Mouse (Mus musculus): ENCODE data around the gene Six1. TPM values are rescaled to one million over a fixed set of nuclear protein-coding genes. Genes with fewer than 3 reads are reported as not detected.
"Not testable (repeated sequence)": the region's sequence is repeated elsewhere in the genome, so short reads cannot be mapped to it uniquely, and the experiment has no call there.

Gene Six1
- 0.06 and 1.9 TPM in 2 replicates for polyA plus RNA-seq (2015; fragmentation: Nextera tagmentation; extraction: Ambion mirVana)

DNA sequence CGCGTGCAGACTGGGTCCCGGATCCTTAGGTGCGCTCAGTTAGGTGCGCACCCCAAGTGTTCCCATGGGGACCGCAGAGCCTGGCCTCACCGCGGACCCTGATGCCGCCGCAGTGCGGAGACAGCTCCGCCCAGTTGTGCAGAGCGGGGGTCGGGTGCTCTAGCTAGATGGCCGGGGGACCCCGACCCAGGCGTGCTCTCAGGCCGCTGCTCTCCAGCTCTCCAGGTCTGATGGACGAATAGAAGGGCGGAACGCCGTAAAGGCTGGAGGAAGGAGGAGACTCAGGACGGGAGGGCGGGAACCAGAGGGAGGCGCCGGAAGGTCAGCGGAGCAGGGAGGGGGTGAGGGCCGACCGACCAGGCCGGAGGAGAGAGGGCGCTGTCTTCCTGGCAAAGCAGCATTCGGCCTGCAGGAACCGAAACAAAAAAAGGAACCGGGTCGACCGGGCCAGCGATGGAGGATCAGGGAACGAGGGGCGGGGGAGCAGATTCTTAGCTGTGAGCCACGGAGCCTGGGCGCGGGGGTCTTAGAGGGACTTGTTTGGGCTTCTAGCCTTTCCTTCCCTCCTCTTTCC lies at the start of gene Six1:
Gene Six1 (minus strand): TSS at position 220 of the 574 bp plus-strand sequence.
- H3K9ac ChIP-seq (ENCODE audit: low read length) = peak within 1 kb of the TSS; percentile 38
- peak within 1 kb of the TSS; percentile 56 for H3K4me3 ChIP-seq (replicated peaks; ENCODE audit: low read length)
- H3K27me3 ChIP-seq (ENCODE audit: control insufficient read depth, insufficient read depth, low read length) = peaks cover 76% of the 10 kb centered on the region
- H3K4me2 ChIP-seq (ENCODE audit: low read depth, low read length) = peak within 1 kb of the TSS; percentile 90
- no peak within 1 kb of the TSS for H3K27ac ChIP-seq (ENCODE audit: low read length)
- peak; percentile 89 for ATAC-seq (ENCODE audit: insufficient read depth, low FRiP score)
- H3K4me1 ChIP-seq (ENCODE audit: control insufficient read depth, insufficient read depth, low read length) = no peaks in the 10 kb centered on the region
- H3K9me3 ChIP-seq (replicated peaks; ENCODE audit: control insufficient read depth, low read length) = no peaks in the 10 kb centered on the region
- WGBS = under 1% methylated on average over 42 of the region's 42 CpGs
- H3K36me3 ChIP-seq (ENCODE audit: control insufficient read depth, insufficient read depth, low read length) = no peaks in the 10 kb centered on the region

DNA sequence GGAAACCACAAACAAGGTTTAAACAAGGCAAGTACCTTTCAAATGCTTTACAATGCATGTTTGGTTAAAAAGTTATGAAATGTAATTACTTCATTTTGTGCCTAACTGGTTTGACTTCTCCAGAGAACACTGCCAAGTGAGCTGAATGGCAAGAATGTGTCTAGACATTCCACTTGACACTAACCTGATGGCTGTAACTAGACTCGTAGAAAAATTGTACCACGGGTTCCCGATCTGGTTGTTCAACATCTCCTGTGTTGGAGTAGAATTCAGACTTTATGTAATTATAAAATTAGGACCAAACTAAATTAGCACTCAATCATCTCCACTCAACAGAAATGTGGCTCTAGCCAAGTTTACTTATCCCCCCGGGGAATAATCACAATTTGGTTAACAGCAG lies 44.9 kb upstream of the Six1 start:
- ATAC-seq (ENCODE audit: insufficient read depth, low FRiP score) = no peak
- H3K27ac ChIP-seq (ENCODE audit: low read length) = no peak overlapping the region
- WGBS = 64% methylated on average over 4 of the region's 4 CpGs
- no peaks in the 10 kb centered on the region for H3K36me3 ChIP-seq (ENCODE audit: control insufficient read depth, insufficient read depth, low read length)
- H3K27me3 ChIP-seq (ENCODE audit: control insufficient read depth, insufficient read depth, low read length) = no peaks in the 10 kb centered on the region
- H3K9me3 ChIP-seq (replicated peaks; ENCODE audit: control insufficient read depth, low read length) = no peaks in the 10 kb centered on the region
- no peak overlapping the region for H3K9ac ChIP-seq (ENCODE audit: low read length)
- H3K4me1 ChIP-seq (ENCODE audit: control insufficient read depth, insufficient read depth, low read length) = no peaks in the 10 kb centered on the region
- H3K4me2 ChIP-seq (ENCODE audit: low read depth, low read length) = no peak overlapping the region
- H3K4me3 ChIP-seq (replicated peaks; ENCODE audit: low read length) = no peak overlapping the region

- H3K4me1 ChIP-seq (ENCODE audit: control insufficient read depth, insufficient read depth, low read length); H3K4me3 ChIP-seq (replicated peaks; ENCODE audit: low read length); H3K27me3 ChIP-seq (ENCODE audit: control insufficient read depth, insufficient read depth, low read length); H3K4me2 ChIP-seq (ENCODE audit: low read depth, low read length); H3K9me3 ChIP-seq (replicated peaks; ENCODE audit: control insufficient read depth, low read length); ATAC-seq (ENCODE audit: insufficient read depth, low FRiP score); H3K27ac ChIP-seq (ENCODE audit: low read length); H3K36me3 ChIP-seq (ENCODE audit: control insufficient read depth, insufficient read depth, low read length); H3K9ac ChIP-seq (ENCODE audit: low read length): not testable (repeated sequence)
- WGBS = 93% methylated on average over 5 of the region's 5 CpGs
Observed at GRCm38 (mm10) chr12:73096177-73096576, 42.5 kb upstream of the Six1 start.

GRCm38 (mm10) chr12:73094605-73095004 lies 40.9 kb upstream of the Six1 start:
- H3K27ac ChIP-seq (ENCODE audit: low read length) = no peak overlapping the region
- H3K27me3 ChIP-seq (ENCODE audit: control insufficient read depth, insufficient read depth, low read length) = peaks cover 4% of the 10 kb centered on the region; the same call in 1 of the 2 replicates
- no peak overlapping the region for H3K9ac ChIP-seq (ENCODE audit: low read length)
- no peak for ATAC-seq (ENCODE audit: insufficient read depth, low FRiP score)
- H3K36me3 ChIP-seq (ENCODE audit: control insufficient read depth, insufficient read depth, low read length) = no peaks in the 10 kb centered on the region
- H3K4me2 ChIP-seq (ENCODE audit: low read depth, low read length) = no peak overlapping the region
- H3K4me3 ChIP-seq (replicated peaks; ENCODE audit: low read length) = no peak overlapping the region
- 34% methylated on average over 2 of the region's 2 CpGs for WGBS
- H3K9me3 ChIP-seq (replicated peaks; ENCODE audit: control insufficient read depth, low read length) = no peaks in the 10 kb centered on the region
- H3K4me1 ChIP-seq (ENCODE audit: control insufficient read depth, insufficient read depth, low read length) = no peaks in the 10 kb centered on the region

GRCm38 (mm10) chr12:73094189-73094588 lies 40.5 kb upstream of the Six1 start:
- no peak overlapping the region for H3K4me2 ChIP-seq (ENCODE audit: low read depth, low read length)
- 76% methylated on average over 2 of the region's 2 CpGs for WGBS
- no peak overlapping the region for H3K9ac ChIP-seq (ENCODE audit: low read length)
- H3K27me3 ChIP-seq (ENCODE audit: control insufficient read depth, insufficient read depth, low read length) = peaks cover 4% of the 10 kb centered on the region; the same call in 1 of the 2 replicates
- ATAC-seq (ENCODE audit: insufficient read depth, low FRiP score) = no peak
- no peak overlapping the region for H3K4me3 ChIP-seq (replicated peaks; ENCODE audit: low read length)
- no peaks in the 10 kb centered on the region for H3K4me1 ChIP-seq (ENCODE audit: control insufficient read depth, insufficient read depth, low read length)
- H3K36me3 ChIP-seq (ENCODE audit: control insufficient read depth, insufficient read depth, low read length) = no peaks in the 10 kb centered on the region
- H3K27ac ChIP-seq (ENCODE audit: low read length) = no peak overlapping the region
- no peaks in the 10 kb centered on the region for H3K9me3 ChIP-seq (replicated peaks; ENCODE audit: control insufficient read depth, low read length)

DNA sequence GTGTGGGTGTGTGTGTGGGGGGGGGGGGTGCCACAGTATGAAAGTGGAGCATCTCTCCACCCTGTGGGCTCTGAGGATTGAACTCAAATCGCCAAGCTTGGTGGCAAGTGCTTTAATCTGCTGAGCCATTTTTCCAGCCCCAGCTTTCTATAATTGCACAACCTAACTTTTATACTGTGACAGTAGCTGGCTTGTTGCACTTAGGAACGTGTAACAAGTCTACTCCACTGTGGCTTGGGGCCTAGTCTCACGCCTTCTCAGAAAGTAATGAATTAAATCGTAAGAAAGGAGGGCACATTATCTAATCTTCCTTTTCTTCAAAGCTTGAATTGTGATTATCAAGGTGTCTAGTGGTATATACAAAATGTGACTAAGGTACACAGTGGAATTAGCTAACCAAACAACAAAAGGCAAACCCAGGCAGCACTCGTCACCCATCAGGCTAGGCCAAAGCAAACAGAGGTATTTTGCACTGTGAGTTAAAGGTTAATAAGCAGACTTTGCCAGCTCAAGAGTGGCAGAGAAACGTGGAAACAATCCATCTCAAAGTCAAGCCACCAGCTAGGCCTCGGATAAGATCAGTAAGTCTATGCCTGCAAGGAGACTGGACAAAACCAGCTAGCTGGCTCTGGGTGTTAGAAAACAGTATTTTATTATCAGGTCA lies 37.1 kb upstream of the Six1 start:
- Histone ChIP-seq H3K4me2 (ENCODE audit: low read depth, low read length) (no peak overlapping the region), H3K27me3 (ENCODE audit: control insufficient read depth, insufficient read depth, low read length) (peaks cover 9% of the 10 kb centered on the region; the same call in 1 of the 2 replicates), H3K9ac (ENCODE audit: low read length) (no peak overlapping the region), H3K36me3 (ENCODE audit: control insufficient read depth, insufficient read depth, low read length) (no peaks in the 10 kb centered on the region), H3K27ac (ENCODE audit: low read length) (no peak overlapping the region), H3K4me3 (replicated peaks; ENCODE audit: low read length) (no peak overlapping the region), H3K4me1 (ENCODE audit: control insufficient read depth, insufficient read depth, low read length) (no peaks in the 10 kb centered on the region), H3K9me3 (replicated peaks; ENCODE audit: control insufficient read depth, low read length) (no peaks in the 10 kb centered on the region)
- ATAC-seq (ENCODE audit: insufficient read depth, low FRiP score) = peak; percentile 73; the same call in 1 of the 2 replicates
- WGBS = 35% methylated on average over 7 of the region's 7 CpGs

DNA sequence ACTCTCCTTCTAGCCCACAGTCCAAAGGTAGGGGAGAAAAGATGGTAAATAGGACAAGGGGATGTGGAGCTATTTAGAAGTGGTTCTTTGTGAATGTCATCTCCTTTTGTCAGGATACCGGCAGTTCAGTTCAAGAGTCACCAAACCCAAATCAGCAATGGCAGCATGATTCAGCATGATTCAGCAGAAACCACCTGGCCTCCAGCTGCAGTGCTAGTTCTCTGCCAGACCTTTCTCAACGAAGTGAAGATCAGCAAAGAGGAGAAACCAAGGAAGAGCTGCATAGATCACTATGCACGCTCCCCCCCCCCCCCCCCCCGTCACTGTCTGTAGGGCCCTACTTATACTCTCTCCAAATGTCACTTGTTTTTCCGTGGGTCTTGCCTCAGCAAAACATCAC lies 35.2 kb upstream of the Six1 start:
- Histone ChIP-seq H3K4me1 (ENCODE audit: control insufficient read depth, insufficient read depth, low read length) (no peaks in the 10 kb centered on the region), H3K9me3 (replicated peaks; ENCODE audit: control insufficient read depth, low read length) (no peaks in the 10 kb centered on the region), H3K9ac (ENCODE audit: low read length) (no peak overlapping the region), H3K27ac (ENCODE audit: low read length) (no peak overlapping the region), H3K4me2 (ENCODE audit: low read depth, low read length) (no peak overlapping the region), H3K27me3 (ENCODE audit: control insufficient read depth, insufficient read depth, low read length) (peaks cover 9% of the 10 kb centered on the region; the same call in 1 of the 2 replicates), H3K4me3 (replicated peaks; ENCODE audit: low read length) (no peak overlapping the region), H3K36me3 (ENCODE audit: control insufficient read depth, insufficient read depth, low read length) (no peaks in the 10 kb centered on the region)
- WGBS = 59% methylated on average over 5 of the region's 5 CpGs
- no peak for ATAC-seq (ENCODE audit: insufficient read depth, low FRiP score)

DNA sequence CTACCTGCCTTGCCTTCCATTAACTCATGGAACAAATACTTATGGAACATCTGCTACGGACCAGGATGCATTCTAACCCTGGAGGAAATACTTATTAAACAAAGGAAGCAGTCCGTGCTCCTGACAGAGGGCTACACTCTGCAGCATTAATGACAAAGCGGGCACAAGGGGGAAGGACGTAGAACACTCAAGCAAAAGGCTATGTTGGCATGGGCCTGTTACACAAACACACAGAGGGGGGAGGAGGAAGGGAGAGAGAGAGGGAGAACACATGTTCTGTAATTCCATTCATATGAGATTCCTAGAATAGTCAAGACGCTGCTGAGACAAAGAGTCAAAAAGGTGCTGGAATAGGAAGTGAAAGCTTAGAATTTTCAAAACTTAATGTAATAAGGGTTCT lies 34.8 kb upstream of the Six1 start:
- ATAC-seq (ENCODE audit: insufficient read depth, low FRiP score) = no peak

DNA sequence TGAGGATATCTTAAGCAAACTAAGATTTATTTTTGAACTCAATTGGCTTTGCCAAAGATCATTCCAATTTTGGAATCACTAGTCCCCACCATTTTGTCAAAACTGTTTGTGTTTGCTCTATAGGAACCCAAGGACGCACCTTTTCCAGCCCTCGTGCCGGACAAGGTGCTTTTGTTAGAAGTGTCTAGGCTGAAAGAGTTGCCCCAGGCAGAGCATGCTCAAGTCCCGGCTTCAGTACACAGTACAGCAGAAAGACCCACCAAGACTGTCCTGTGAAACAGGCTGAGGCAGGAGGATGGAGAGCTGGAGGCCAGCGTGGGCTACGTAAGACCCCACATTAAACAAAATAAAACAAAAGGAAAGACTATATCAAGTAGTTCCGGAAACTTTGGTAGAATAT lies 33.4 kb upstream of the Six1 start:
- ATAC-seq (ENCODE audit: insufficient read depth, low FRiP score) = no peak
- Histone ChIP-seq H3K4me3 (replicated peaks; ENCODE audit: low read length) (no peak overlapping the region), H3K4me2 (ENCODE audit: low read depth, low read length) (no peak overlapping the region), H3K36me3 (ENCODE audit: control insufficient read depth, insufficient read depth, low read length) (no peaks in the 10 kb centered on the region), H3K9me3 (replicated peaks; ENCODE audit: control insufficient read depth, low read length) (no peaks in the 10 kb centered on the region), H3K27ac (ENCODE audit: low read length) (no peak overlapping the region), H3K9ac (ENCODE audit: low read length) (no peak overlapping the region), H3K27me3 (ENCODE audit: control insufficient read depth, insufficient read depth, low read length) (peaks cover 5% of the 10 kb centered on the region; the same call in 1 of the 2 replicates), H3K4me1 (ENCODE audit: control insufficient read depth, insufficient read depth, low read length) (no peaks in the 10 kb centered on the region)
- WGBS = 89% methylated on average over 7 of the region's 7 CpGs

More for the DNA sequence above, 34.8 kb upstream of the Six1 start:
- Histone ChIP-seq H3K36me3 (ENCODE audit: control insufficient read depth, insufficient read depth, low read length) (no peaks in the 10 kb centered on the region), H3K27me3 (ENCODE audit: control insufficient read depth, insufficient read depth, low read length) (peaks cover 9% of the 10 kb centered on the region; the same call in 1 of the 2 replicates), H3K4me1 (ENCODE audit: control insufficient read depth, insufficient read depth, low read length) (no peaks in the 10 kb centered on the region), H3K4me2 (ENCODE audit: low read depth, low read length) (no peak overlapping the region), H3K27ac (ENCODE audit: low read length) (no peak overlapping the region), H3K4me3 (replicated peaks; ENCODE audit: low read length) (no peak overlapping the region), H3K9me3 (replicated peaks; ENCODE audit: control insufficient read depth, low read length) (no peaks in the 10 kb centered on the region), H3K9ac (ENCODE audit: low read length) (no peak overlapping the region)
- WGBS = 69% methylated on average over 5 of the region's 5 CpGs

Measured in stomach, embryonic 16.5 days (tissue).